Mouse (Mus musculus) midbrain, embryonic 10.5 days (tissue): ENCODE data around the gene Chmp6. TPM values are rescaled to one million over a fixed set of nuclear protein-coding genes. Genes with fewer than 3 reads are reported as not detected.
A peak's percentile ranks its signal among the peaks of the same experiment; 100 is the strongest.

Experiments
- DNase-seq: peaks from one replicate; pipeline ENCODE4 v3.0.0-alpha.2; 2017; ENCODE audit warnings: low spot score
- H3K27ac ChIP-seq: fragments of 300-500 bp; sonication (generic); replicated peaks from 2 replicates; pipeline ENCODE4 v1.5.1; 2016; ENCODE audit warnings: mild to moderate bottlenecking
- H3K27me3 ChIP-seq: fragments of 300-500 bp; sonication (generic); 2 replicates; pipeline ENCODE4 v1.6.1; 2016; ENCODE audit warnings: low read depth, mild to moderate bottlenecking; ENCODE audit not compliant: poor library complexity, severe bottlenecking
- H3K36me3 ChIP-seq: fragments of 300-500 bp; sonication (generic); 2 replicates; pipeline ENCODE4 v1.6.1; 2016; ENCODE audit warnings: mild to moderate bottlenecking, moderate library complexity
- H3K4me1 ChIP-seq: fragments of 300-500 bp; sonication (generic); 2 replicates; pipeline ENCODE4 v1.6.1; 2016
- H3K4me3 ChIP-seq: fragments of 300-500 bp; sonication (generic); 2 replicates; pipeline ENCODE4 v1.5.1; 2016; ENCODE audit warnings: mild to moderate bottlenecking, moderate library complexity
- H3K9me3 ChIP-seq: fragments of 300-500 bp; sonication (generic); replicated peaks from 2 replicates; pipeline ENCODE4 v1.6.1; 2016; ENCODE audit warnings: mild to moderate bottlenecking
- WGBS: fragments of 180-500 bp; shearing (Covaris S2); methylation state at CpG from one replicate; pipeline ENCODE4 v1.1.7; 2016; 5-methylcytosine and 5-hydroxymethylcytosine counted together
- polyA plus RNA-seq: library from polyadenylated mRNA; unstranded; fragments of >200 nt; fragmentation: Nextera tagmentation; extraction: Ambion mirVana; gene quantifications from 2 replicates; pipeline ENCODE4 v1.2.1, GENCODE M21; 2016

Chmp6 gene
- polyA plus RNA-seq, 1 experiment from 2014 or later = 118 TPM

GRCm38 (mm10) chr11:119954749-119955337 lies 41.6 kb downstream of the Chmp6 start:
- DNase-seq = no peak
- H3K27me3 ChIP-seq = no peaks in the 10 kb centered on the region
- no peak overlapping the region for H3K4me3 ChIP-seq
- no peaks in the 10 kb centered on the region for H3K9me3 ChIP-seq
- no peaks in the 10 kb centered on the region for H3K36me3 ChIP-seq
- peaks cover 14% of the 10 kb centered on the region; the same call in 1 of the 2 replicates for H3K4me1 ChIP-seq
- 80% methylated on average over 2 of the region's 2 CpGs for WGBS
- 0 out of 2 replicates have a peak overlapping the region, but pooled peaks have one; percentile 30 for H3K27ac ChIP-seq

DNA sequence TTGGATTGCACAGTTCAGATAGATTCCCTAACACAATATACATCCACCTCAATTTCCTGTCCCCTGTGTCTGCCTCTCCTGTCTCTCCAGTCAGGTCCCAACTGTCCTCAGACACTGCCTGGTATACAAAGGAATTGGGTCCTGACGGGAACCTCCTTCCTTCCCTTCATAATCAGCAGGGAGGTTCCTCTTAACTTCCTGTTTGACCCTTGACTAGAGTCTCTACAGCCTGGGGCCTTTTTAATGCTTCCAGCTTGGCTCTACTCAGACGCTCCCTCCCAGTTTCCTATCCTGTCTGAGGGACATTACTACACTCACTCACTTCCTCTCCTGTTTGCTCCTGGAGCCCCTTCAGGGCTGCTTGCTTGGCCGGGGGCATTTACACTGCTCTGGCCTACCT lies 42.2 kb downstream of the Chmp6 start:
- H3K9me3 ChIP-seq = no peaks in the 10 kb centered on the region
- no peak overlapping the region for H3K4me3 ChIP-seq
- H3K27ac ChIP-seq = 0 out of 2 replicates have a peak overlapping the region, but pooled peaks have one; percentile 23
- peaks cover 14% of the 10 kb centered on the region; the same call in 1 of the 2 replicates for H3K4me1 ChIP-seq
- no peak for DNase-seq
- no peaks in the 10 kb centered on the region for H3K27me3 ChIP-seq
- 65% methylated on average over 3 of the region's 3 CpGs for WGBS
- peaks cover under 1% of the 10 kb centered on the region; the same call in 1 of the 2 replicates for H3K36me3 ChIP-seq

GRCm38 (mm10) chr11:119956590-119956989 lies 43.3 kb downstream of the Chmp6 start:
- Histone ChIP-seq H3K36me3 (peaks cover 7% of the 10 kb centered on the region; the same call in 1 of the 2 replicates), H3K4me1 (peaks cover 14% of the 10 kb centered on the region; the same call in 1 of the 2 replicates), H3K27ac (no peak overlapping the region), H3K9me3 (no peaks in the 10 kb centered on the region), H3K27me3 (no peaks in the 10 kb centered on the region), H3K4me3 (no peak overlapping the region)
- 90% methylated on average over 13 of the region's 13 CpGs for WGBS
- no peak for DNase-seq

DNA sequence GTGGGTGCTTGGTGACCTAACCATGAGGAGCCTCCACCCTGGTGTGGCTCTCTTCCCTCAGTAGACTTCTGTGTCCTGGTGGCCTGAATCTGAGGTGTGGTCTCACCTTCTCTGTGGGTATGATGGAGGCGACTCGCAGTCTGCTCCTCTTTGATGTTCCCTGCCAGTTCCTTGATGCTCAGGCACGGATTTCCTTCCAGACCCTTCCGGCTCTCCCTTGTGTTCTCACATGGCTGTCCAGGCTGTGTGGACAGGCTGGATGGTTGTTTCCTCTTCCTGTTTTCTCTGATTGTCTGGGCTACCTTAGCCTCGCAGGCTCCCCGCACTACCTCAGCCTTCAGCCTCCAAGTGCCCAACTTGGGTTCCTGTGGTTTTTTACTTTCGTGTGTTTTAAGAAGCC lies 45.6 kb downstream of the Chmp6 start:
- H3K27me3 ChIP-seq = no peaks in the 10 kb centered on the region
- H3K27ac ChIP-seq = no peak overlapping the region
- peaks cover 10% of the 10 kb centered on the region; the same call in 1 of the 2 replicates for H3K4me1 ChIP-seq
- H3K4me3 ChIP-seq = no peak overlapping the region
- WGBS = 84% methylated on average over 7 of the region's 7 CpGs
- H3K9me3 ChIP-seq = no peaks in the 10 kb centered on the region
- peaks cover 7% of the 10 kb centered on the region; the same call in 1 of the 2 replicates for H3K36me3 ChIP-seq
- DNase-seq = no peak

GRCm38 (mm10) chr11:119959714-119960113 lies 46.5 kb downstream of the Chmp6 start:
- 81% methylated on average over 4 of the region's 4 CpGs for WGBS
- H3K9me3 ChIP-seq = no peaks in the 10 kb centered on the region

DNA sequence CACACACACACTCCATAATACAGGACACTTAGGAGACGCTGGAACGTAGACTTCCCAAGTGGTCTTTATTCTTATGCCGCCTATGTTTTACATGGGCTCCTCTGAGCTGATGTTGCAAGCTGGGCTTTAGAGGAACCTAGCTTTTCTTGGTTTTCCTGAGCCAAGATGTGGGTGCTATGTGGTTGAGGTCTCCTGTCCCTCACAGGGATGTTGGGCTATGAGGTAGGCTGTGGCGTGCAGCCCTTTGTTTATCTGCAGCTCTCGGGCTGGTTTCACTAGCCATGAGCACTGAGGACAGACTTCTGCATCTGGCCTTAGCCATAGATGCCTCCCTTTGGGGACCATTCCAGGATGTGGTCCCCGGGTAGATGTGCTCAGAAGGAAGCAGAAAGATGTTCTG lies 47.4 kb downstream of the Chmp6 start:
- Histone ChIP-seq H3K9me3 (no peaks in the 10 kb centered on the region), H3K4me3 (no peak overlapping the region), H3K4me1 (peaks cover 18% of the 10 kb centered on the region), H3K27me3 (no peaks in the 10 kb centered on the region), H3K27ac (no peak overlapping the region), H3K36me3 (peaks cover 7% of the 10 kb centered on the region; the same call in 1 of the 2 replicates)
- 96% methylated on average over 6 of the region's 6 CpGs for WGBS
- no peak for DNase-seq

More at GRCm38 (mm10) chr11:119959714-119960113, 46.5 kb downstream of the Chmp6 start:
- no peak overlapping the region for H3K4me3 ChIP-seq
- no peak for DNase-seq
- peaks cover 16% of the 10 kb centered on the region for H3K4me1 ChIP-seq
- H3K27me3 ChIP-seq = no peaks in the 10 kb centered on the region
- peaks cover 7% of the 10 kb centered on the region; the same call in 1 of the 2 replicates for H3K36me3 ChIP-seq
- no peak overlapping the region for H3K27ac ChIP-seq

DNA sequence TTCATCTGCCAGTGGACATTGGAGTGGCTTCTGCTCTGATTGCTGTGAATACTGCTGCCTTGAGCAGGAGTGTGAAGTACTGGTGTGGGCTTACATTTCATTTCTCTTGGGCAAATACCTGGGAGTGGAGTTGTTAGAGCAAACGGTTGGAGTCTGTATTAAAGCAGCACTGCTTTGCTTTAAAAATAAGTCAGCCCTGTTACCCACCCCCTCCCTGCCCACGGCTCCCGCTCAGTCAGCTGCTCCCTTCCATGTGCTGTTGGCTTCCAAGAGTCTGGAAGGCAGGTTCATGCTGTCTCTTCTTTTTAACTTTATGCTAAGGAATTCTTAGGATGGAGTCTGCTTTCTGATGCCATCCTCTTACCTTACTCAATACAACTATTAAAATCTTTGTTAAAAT lies 48.3 kb downstream of the Chmp6 start:
- 84% methylated on average over 3 of the region's 3 CpGs for WGBS
- H3K36me3 ChIP-seq = peaks cover 7% of the 10 kb centered on the region; the same call in 1 of the 2 replicates
- no peaks in the 10 kb centered on the region for H3K27me3 ChIP-seq
- H3K4me3 ChIP-seq = no peak overlapping the region
- no peak overlapping the region for H3K27ac ChIP-seq
- H3K9me3 ChIP-seq = no peaks in the 10 kb centered on the region
- no peak for DNase-seq
- H3K4me1 ChIP-seq = peaks cover 23% of the 10 kb centered on the region

GRCm38 (mm10) chr11:119965053-119965452 lies 51.8 kb downstream of the Chmp6 start:
- peak overlapping the region; percentile 76 for H3K27ac ChIP-seq
- H3K4me1 ChIP-seq = peaks cover 40% of the 10 kb centered on the region
- H3K27me3 ChIP-seq = no peaks in the 10 kb centered on the region
- no peak overlapping the region for H3K4me3 ChIP-seq
- no peak for DNase-seq
- WGBS = 21% methylated on average over 9 of the region's 9 CpGs
- H3K36me3 ChIP-seq = peaks cover 7% of the 10 kb centered on the region; the same call in 1 of the 2 replicates
- no peaks in the 10 kb centered on the region for H3K9me3 ChIP-seq

DNA sequence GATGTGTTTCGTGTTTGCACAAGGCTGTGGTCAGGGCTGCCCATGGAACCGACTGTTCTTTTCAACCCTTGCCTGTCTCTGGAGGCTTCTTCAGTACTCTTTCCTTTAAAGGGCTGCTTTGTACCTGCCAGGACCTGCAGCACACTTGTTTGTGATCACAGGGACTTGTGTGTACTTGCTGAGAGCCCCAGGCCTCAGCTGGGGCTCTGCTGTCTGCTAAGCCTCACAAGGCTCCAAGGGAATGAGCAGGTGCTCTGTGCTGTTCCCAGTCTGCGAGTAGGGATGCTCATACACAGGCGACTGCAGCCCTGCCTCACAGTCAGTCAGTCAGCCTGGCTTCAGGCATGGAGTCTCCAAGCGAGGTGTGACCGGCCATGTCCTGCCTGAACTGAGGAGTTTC lies 53.1 kb downstream of the Chmp6 start:
- Histone ChIP-seq H3K9me3 (no peaks in the 10 kb centered on the region), H3K27ac (no peak overlapping the region), H3K4me3 (no peak overlapping the region), H3K36me3 (no peaks in the 10 kb centered on the region), H3K4me1 (peaks cover 53% of the 10 kb centered on the region), H3K27me3 (no peaks in the 10 kb centered on the region)
- 84% methylated on average over 6 of the region's 6 CpGs for WGBS
- no peak for DNase-seq

- 80% methylated on average over 8 of the region's 8 CpGs for WGBS
These were observed 54.2 kb downstream of the Chmp6 start for GRCm38 (mm10) chr11:119967401-119967800.

GRCm38 (mm10) chr11:119967892-119968291 lies 54.7 kb downstream of the Chmp6 start:
- 89% methylated on average over 2 of the region's 2 CpGs for WGBS
- Histone ChIP-seq H3K27ac (no peak overlapping the region), H3K4me3 (no peak overlapping the region), H3K27me3 (no peaks in the 10 kb centered on the region), H3K36me3 (no peaks in the 10 kb centered on the region), H3K9me3 (no peaks in the 10 kb centered on the region), H3K4me1 (peaks cover 55% of the 10 kb centered on the region)
- DNase-seq = no peak

More at GRCm38 (mm10) chr11:119967401-119967800, 54.2 kb downstream of the Chmp6 start:
- H3K36me3 ChIP-seq = no peaks in the 10 kb centered on the region
- no peak overlapping the region for H3K27ac ChIP-seq
- H3K4me1 ChIP-seq = peaks cover 55% of the 10 kb centered on the region
- H3K4me3 ChIP-seq = no peak overlapping the region
- H3K9me3 ChIP-seq = no peaks in the 10 kb centered on the region
- no peaks in the 10 kb centered on the region for H3K27me3 ChIP-seq
- no peak for DNase-seq
